Mouse (Mus musculus): ENCODE measurements around the gene Fbxo24.
A peak's percentile ranks its signal among the peaks of the same experiment; 100 is the strongest.

Gene Fbxo24

GRCm38 (mm10) chr5:137628498-137629305 is at the start of gene Fbxo24, which contains the start of the genes Lrch4 and Gm20605:
TSS of gene Fbxo24 (minus strand) at chr5:137629002.
TSS of gene Lrch4 (plus strand) at chr5:137629121.
TSS of gene Gm20605 (plus strand) at chr5:137629175.
- DNase-seq (ENCODE audit: low spot score), result peak; percentile 99

- DNase-seq (ENCODE audit: low spot score), result no peak
Measured at GRCm38 (mm10) chr5:137677859-137678258, 49.1 kb upstream of the Fbxo24 start.

- DNase-seq (ENCODE audit: low spot score), result no peak
Measured at GRCm38 (mm10) chr5:137674786-137675185, 46.0 kb upstream of the Fbxo24 start.

- no peak for DNase-seq (ENCODE audit: low spot score)
Measured at GRCm38 (mm10) chr5:137673015-137673414, 44.2 kb upstream of the Fbxo24 start.

GRCm38 (mm10) chr5:137672361-137672760 is 43.6 kb upstream of the Fbxo24 start:
- no peak for DNase-seq (ENCODE audit: low spot score)

GRCm38 (mm10) chr5:137671443-137672240 is 42.8 kb upstream of the Fbxo24 start:
- DNase-seq (ENCODE audit: low spot score), result peak; percentile 71

GRCm38 (mm10) chr5:137670240-137670639 is 41.4 kb upstream of the Fbxo24 start:
- DNase-seq (ENCODE audit: low spot score), result no peak

- no peak for DNase-seq (ENCODE audit: low spot score)
Measured at GRCm38 (mm10) chr5:137668971-137669370, 40.2 kb upstream of the Fbxo24 start.

- no peak for DNase-seq (ENCODE audit: low spot score)
Measured at GRCm38 (mm10) chr5:137663057-137663456, 34.3 kb upstream of the Fbxo24 start.

- peak; percentile 77 for DNase-seq (ENCODE audit: low spot score)
Measured at GRCm38 (mm10) chr5:137660064-137660688, 31.4 kb upstream of the Fbxo24 start.

- peak; percentile 76 for DNase-seq (ENCODE audit: low spot score)
Measured at GRCm38 (mm10) chr5:137656977-137657376, 28.2 kb upstream of the Fbxo24 start.

GRCm38 (mm10) chr5:137654746-137655145 is 25.9 kb upstream of the Fbxo24 start:
- no peak for DNase-seq (ENCODE audit: low spot score)

GRCm38 (mm10) chr5:137653366-137653765 is 24.6 kb upstream of the Fbxo24 start:
- DNase-seq (ENCODE audit: low spot score), result no peak

- DNase-seq (ENCODE audit: low spot score), result peak; percentile 81
Measured at GRCm38 (mm10) chr5:137652474-137652873, 23.7 kb upstream of the Fbxo24 start.

GRCm38 (mm10) chr5:137649669-137650571 is 21.1 kb upstream of the Fbxo24 start:
- peak; percentile 40 for DNase-seq (ENCODE audit: low spot score)

GRCm38 (mm10) chr5:137649251-137649650 is 20.4 kb upstream of the Fbxo24 start:
- DNase-seq (ENCODE audit: low spot score), result no peak

- DNase-seq (ENCODE audit: low spot score), result peak; percentile 48
Measured at GRCm38 (mm10) chr5:137647827-137648601, 19.2 kb upstream of the Fbxo24 start.

- DNase-seq (ENCODE audit: low spot score), result no peak
Measured at GRCm38 (mm10) chr5:137645652-137646091, 16.9 kb upstream of the Fbxo24 start, which contains the start of gene Irs3. TSS of gene Irs3 (minus strand) at chr5:137645714.

GRCm38 (mm10) chr5:137645091-137645651 is 16.4 kb upstream of the Fbxo24 start:
- DNase-seq (ENCODE audit: low spot score), result peak; percentile 42

- no peak for DNase-seq (ENCODE audit: low spot score)
Measured at GRCm38 (mm10) chr5:137644484-137644883, 15.7 kb upstream of the Fbxo24 start.

Data from urinary bladder, postnatal 14 days (tissue).